19 mouse cellular contexts compared by ENCODE assay signal in the genomic region with DNA sequence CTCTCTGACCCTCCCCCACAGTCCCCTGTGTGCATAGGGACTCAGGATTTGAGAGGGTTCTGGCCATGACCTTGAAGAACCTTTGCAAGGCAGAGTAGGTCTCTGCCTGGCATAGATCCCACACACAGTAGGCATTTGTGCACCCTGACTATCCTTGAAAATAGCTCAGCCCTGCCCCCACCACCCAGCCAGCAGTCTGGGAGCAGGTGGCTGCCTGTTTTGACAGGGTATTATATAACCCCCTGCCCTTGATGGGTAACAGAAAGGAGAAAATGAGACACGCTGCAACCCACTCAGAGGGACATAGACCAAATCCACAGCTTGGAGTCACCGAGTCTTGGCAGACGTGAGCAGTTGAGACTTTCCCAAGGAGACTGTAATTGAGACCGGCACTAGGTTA. TPM values are rescaled to one million over a fixed set of nuclear protein-coding genes. Genes with fewer than 3 reads are reported as not detected.
A peak's percentile ranks its signal among the peaks of the same experiment; 100 is the strongest.
DNase-seq lines count a peak whose midpoint lies in the region; ATAC-seq lines count a peak whose summit lies in the region.
"Had no signal": no experiment of that assay in that cellular context is flagged by ENCODE, and none has a peak within 500 bp of the region (broad histone marks: within the 10 kb centered on the region; RNA-seq: fewer than 3 reads in every experiment).

No protein-coding gene starts in this region.

- 47% methylated on average over 4 of the region's 4 CpGs for WGBS in kidney, embryonic 14.5 days
- 36% methylated on average over 4 of the region's 4 CpGs for WGBS in embryonic facial prominence, embryonic 14.5 days
- 49% methylated on average over 4 of the region's 4 CpGs for WGBS in midbrain, embryonic 14.5 days

- H3K4me3 ChIP-seq in kidney, embryonic 14.5 days (ENCODE audit: low read length), result no peak overlapping the region
- no peak overlapping the region for H3K4me3 ChIP-seq in embryonic facial prominence, embryonic 14.5 days (ENCODE audit: low read depth, low read length)
- H3K4me3 ChIP-seq in midbrain, embryonic 14.5 days (replicated peaks; ENCODE audit: low read depth, low read length), result no peak overlapping the region
- H3K4me3 ChIP-seq: erythroblast, embryonic 14.5 days; heart, embryonic 15.5 days; limb, embryonic 13.5 days had no signal

- H3K4me1 ChIP-seq in kidney, embryonic 14.5 days (ENCODE audit: control insufficient read depth, insufficient read depth, low read length), result no peaks in the 10 kb centered on the region
- no peaks in the 10 kb centered on the region for H3K4me1 ChIP-seq in embryonic facial prominence, embryonic 14.5 days (ENCODE audit: control insufficient read depth, insufficient read depth, low read length)
- H3K4me1 ChIP-seq in midbrain, embryonic 14.5 days (ENCODE audit: control insufficient read depth, insufficient read depth, low read length), result peaks cover 2% of the 10 kb centered on the region; the same call in 1 of the 2 replicates

- no peaks in the 10 kb centered on the region for H3K9me3 ChIP-seq in kidney, embryonic 14.5 days (ENCODE audit: control insufficient read depth, low read length)
- no peaks in the 10 kb centered on the region for H3K9me3 ChIP-seq in embryonic facial prominence, embryonic 14.5 days (ENCODE audit: control insufficient read depth, low read length)
- H3K9me3 ChIP-seq in midbrain, embryonic 14.5 days (ENCODE audit: control insufficient read depth, low read length), result no peaks in the 10 kb centered on the region
- H3K9me3 ChIP-seq: heart, embryonic 15.5 days; limb, embryonic 13.5 days had no signal

- DNase-seq in adrenal gland, postnatal 36 days, result peak; percentile 2 to 35
- DNase-seq in adrenal gland, postnatal 4 days (ENCODE audit: low spot score in 2 of 2), result no peak
- no peak for DNase-seq in kidney, postnatal 14 days
- DNase-seq in embryonic facial prominence, embryonic 14.5 days (ENCODE audit: low spot score), result no peak
- no peak for DNase-seq in midbrain, embryonic 14.5 days
- DNase-seq in gastrocnemius, postnatal 10 days, result no peak
- no peak for DNase-seq in frontal cortex, postnatal 36 days (ENCODE audit: low spot score in 2 of 2)
- DNase-seq: cerebellum, adult 9-10 months; embryo, embryonic 11 days; heart, adult 18-20 months; kidney, adult 9 months; liver, postnatal 0 days; right cerebral cortex, postnatal 25 days had no signal

- no peak overlapping the region for H3K4me2 ChIP-seq in kidney, embryonic 14.5 days (replicated peaks; ENCODE audit: low read depth, low read length)
- no peak overlapping the region for H3K4me2 ChIP-seq in embryonic facial prominence, embryonic 14.5 days (ENCODE audit: low read depth, low read length)
- H3K4me2 ChIP-seq in midbrain, embryonic 14.5 days (ENCODE audit: low read length), result no peak overlapping the region
- H3K4me2 ChIP-seq: heart, embryonic 15.5 days; limb, embryonic 13.5 days had no signal

- no peak overlapping the region for H3K9ac ChIP-seq in kidney, embryonic 14.5 days (ENCODE audit: low read depth, low read length)
- H3K9ac ChIP-seq in embryonic facial prominence, embryonic 14.5 days (ENCODE audit: low read depth, low read length), result no peak overlapping the region
- H3K9ac ChIP-seq in midbrain, embryonic 14.5 days (replicated peaks; ENCODE audit: low read length), result 0 out of 2 replicates have a peak overlapping the region, but pooled peaks have one; percentile 1
- H3K9ac ChIP-seq: heart, embryonic 15.5 days; limb, embryonic 13.5 days; liver, postnatal 0 days had no signal

- H3K36me3 ChIP-seq in kidney, embryonic 14.5 days (ENCODE audit: control insufficient read depth, insufficient read depth, low read length), result no peaks in the 10 kb centered on the region
- H3K36me3 ChIP-seq in embryonic facial prominence, embryonic 14.5 days (ENCODE audit: control insufficient read depth, insufficient read depth, low read length), result no peaks in the 10 kb centered on the region
- no peaks in the 10 kb centered on the region for H3K36me3 ChIP-seq in midbrain, embryonic 14.5 days (ENCODE audit: control insufficient read depth, insufficient read depth, low read length)
- H3K36me3 ChIP-seq: heart, embryonic 15.5 days; limb, embryonic 13.5 days had no signal

- H3K27ac ChIP-seq in kidney, embryonic 14.5 days (ENCODE audit: low read depth, low read length), result no peak overlapping the region
- H3K27ac ChIP-seq in embryonic facial prominence, embryonic 14.5 days (replicated peaks; ENCODE audit: low read depth, low read length), result no peak overlapping the region
- no peak overlapping the region for H3K27ac ChIP-seq in midbrain, embryonic 14.5 days (replicated peaks; ENCODE audit: low read depth, low read length)
- H3K27ac ChIP-seq: heart, embryonic 15.5 days; limb, embryonic 13.5 days had no signal

- peak; percentile 72; the same call in 1 of the 2 replicates for ATAC-seq in kidney, embryonic 14.5 days (ENCODE audit: low FRiP score, low TSS enrichment)
- peak; percentile 53; the same call in 1 of the 2 replicates for ATAC-seq in embryonic facial prominence, embryonic 14.5 days (ENCODE audit: low read depth)
- ATAC-seq in midbrain, embryonic 14.5 days (ENCODE audit: low FRiP score, low TSS enrichment), result no peak
- ATAC-seq: activated CD4-positive, CD25-positive, alpha-beta regulatory T cell, adult 4 months; inflammation-experienced regulatory T-cells, adult 6 months; liver, postnatal 0 days had no signal

- no peaks in the 10 kb centered on the region for H3K27me3 ChIP-seq in kidney, embryonic 14.5 days (ENCODE audit: control insufficient read depth, insufficient read depth, low read length)
- H3K27me3 ChIP-seq in embryonic facial prominence, embryonic 14.5 days (replicated peaks; ENCODE audit: control insufficient read depth, insufficient read depth, low read length), result no peaks in the 10 kb centered on the region
- H3K27me3 ChIP-seq in midbrain, embryonic 14.5 days (ENCODE audit: control insufficient read depth, insufficient read depth, low read length), result no peaks in the 10 kb centered on the region
- H3K27me3 ChIP-seq: heart, embryonic 15.5 days had no signal

RNA-seq across cellular contexts. Expression of a gene that starts 58.9 kb away (rescaled TPM):
- total RNA-seq in adrenal gland, postnatal 36 days (2021), result 1 to 10 TPM; 6.7 to 8.5 TPM
- 10 to 100 TPM; 10.3 TPM for total RNA-seq in adrenal gland, postnatal 4 days (2021)
- 7.4 and 9.2 TPM in 2 replicates for polyA plus RNA-seq in kidney, embryonic 14.5 days (2014; fragmentation: Nextera tagmentation; extraction: Ambion mirVana)
- 7.2 and 7.7 TPM in 2 replicates for polyA plus RNA-seq in embryonic facial prominence, embryonic 14.5 days (2014; fragmentation: Nextera tagmentation; extraction: Ambion mirVana)
- polyA plus RNA-seq in midbrain, embryonic 14.5 days (2014; fragmentation: Nextera tagmentation; extraction: Ambion mirVana), result 34.9 and 38.0 TPM in 2 replicates
- total RNA-seq in gastrocnemius, postnatal 10 days (2021), result 1 to 10 TPM; 3.9 to 4.2 TPM
- polyA plus RNA-seq: erythroblast, embryonic 14.5 days; liver, postnatal 0 days had no signal

Comparison
In these comparisons a context has a peak if more than half of its experiments do, and no peak if none do; other contexts are left out.
1. DNase-seq: peak in adrenal gland, postnatal 36 days (2 of 2); none in adrenal gland, postnatal 4 days (0 of 2), kidney, postnatal 14 days (single experiment), embryonic facial prominence, embryonic 14.5 days (single experiment), midbrain, embryonic 14.5 days (single experiment), gastrocnemius, postnatal 10 days (single experiment) and frontal cortex, postnatal 36 days (0 of 2).